Mouse (Mus musculus): ENCODE data around the gene Fbxl16. TPM values are rescaled to one million over a fixed set of nuclear protein-coding genes. Genes with fewer than 3 reads are reported as not detected.

Fbxl16 gene
- polyA plus RNA-seq, 1 experiment: 5.7 TPM

- Histone ChIP-seq H3K4me3 (ENCODE audit: insufficient read depth, poor library complexity, severe bottlenecking) (no peak overlapping the region), H3ac (ENCODE audit: control insufficient read depth, insufficient read length, low read depth) (no peak overlapping the region), H3K36me3 (ENCODE audit: control insufficient read depth, insufficient read depth) (peaks cover 27% of the 10 kb centered on the region), H3K79me3 (ENCODE audit: low read depth) (peaks cover 27% of the 10 kb centered on the region), H3K79me2 (ENCODE audit: control insufficient read depth, insufficient read depth) (peaks cover 48% of the 10 kb centered on the region), H3K27me3 (ENCODE audit: control insufficient read depth, insufficient read depth, insufficient read length) (no peaks in the 10 kb centered on the region)
- TF ChIP-seq MYOG (IDR thresholded peaks at IDR 0.05; ENCODE audit: control insufficient read depth, extremely low read depth, insufficient read length) (no peak), CTCF (IDR thresholded peaks at IDR 0.05; ENCODE audit: control insufficient read depth, insufficient read depth, insufficient read length) (no peak)
Measured at GRCm38 (mm10) chr17:25830200-25830753, 21.4 kb downstream of the Fbxl16 start.

GRCm38 (mm10) chr17:25830806-25831431 lies 22.0 kb downstream of the Fbxl16 start:
- H3ac ChIP-seq (ENCODE audit: control insufficient read depth, insufficient read length, low read depth): no peak overlapping the region
- no peaks in the 10 kb centered on the region for H3K27me3 ChIP-seq (ENCODE audit: control insufficient read depth, insufficient read depth, insufficient read length)
- TF ChIP-seq USF1 (IDR thresholded peaks at IDR 0.05; ENCODE audit: low read depth) (no peak), MYOD1 (IDR thresholded peaks at IDR 0.05; ENCODE audit: control insufficient read depth, insufficient read length, low read depth) (no peak), CEBPB (IDR thresholded peaks at IDR 0.05; ENCODE audit: low read depth) (no peak), MYOG (IDR thresholded peaks at IDR 0.05; ENCODE audit: control insufficient read depth, extremely low read depth, insufficient read length) (no peak), CTCF (IDR thresholded peaks at IDR 0.05; ENCODE audit: control insufficient read depth, insufficient read depth, insufficient read length) (no peak), MAX (IDR thresholded peaks at IDR 0.05) (no peak), FOSL1 (IDR thresholded peaks at IDR 0.05; ENCODE audit: insufficient read depth, low read length, poor library complexity, severe bottlenecking) (no peak)
- H3K79me2 ChIP-seq (ENCODE audit: control insufficient read depth, insufficient read depth): peaks cover 51% of the 10 kb centered on the region
- H3K79me3 ChIP-seq (ENCODE audit: low read depth): peaks cover 27% of the 10 kb centered on the region
- peaks cover 27% of the 10 kb centered on the region for H3K36me3 ChIP-seq (ENCODE audit: control insufficient read depth, insufficient read depth)
- H3K4me3 ChIP-seq (ENCODE audit: insufficient read depth, poor library complexity, severe bottlenecking): no peak overlapping the region

- peaks cover 51% of the 10 kb centered on the region for H3K79me2 ChIP-seq (ENCODE audit: control insufficient read depth, insufficient read depth)
- peaks cover 27% of the 10 kb centered on the region for H3K36me3 ChIP-seq (ENCODE audit: control insufficient read depth, insufficient read depth)
- peak overlapping the region; percentile 79 for H3K4me3 ChIP-seq (ENCODE audit: insufficient read depth, poor library complexity, severe bottlenecking)
- peaks cover 27% of the 10 kb centered on the region for H3K79me3 ChIP-seq (ENCODE audit: low read depth)
- no peaks in the 10 kb centered on the region for H3K27me3 ChIP-seq (ENCODE audit: control insufficient read depth, insufficient read depth, insufficient read length)
- H3ac ChIP-seq (ENCODE audit: control insufficient read depth, insufficient read length, low read depth): peak overlapping the region; percentile 75
- TF ChIP-seq CEBPB (IDR thresholded peaks at IDR 0.05; ENCODE audit: low read depth): no peak
- TF ChIP-seq MAX (IDR thresholded peaks at IDR 0.05): no peak
- no peak for TF ChIP-seq MYOG (IDR thresholded peaks at IDR 0.05; ENCODE audit: control insufficient read depth, extremely low read depth, insufficient read length)
- no peak for TF ChIP-seq USF1 (IDR thresholded peaks at IDR 0.05; ENCODE audit: low read depth)
- no peak for TF ChIP-seq MYOD1 (IDR thresholded peaks at IDR 0.05; ENCODE audit: control insufficient read depth, insufficient read length, low read depth)
- no peak for TF ChIP-seq FOSL1 (IDR thresholded peaks at IDR 0.05; ENCODE audit: insufficient read depth, low read length, poor library complexity, severe bottlenecking)
- no peak for TF ChIP-seq CTCF (IDR thresholded peaks at IDR 0.05; ENCODE audit: control insufficient read depth, insufficient read depth, insufficient read length)
Measured at GRCm38 (mm10) chr17:25831451-25832281, 22.8 kb downstream of the Fbxl16 start.

GRCm38 (mm10) chr17:25832436-25833290 lies 23.8 kb downstream of the Fbxl16 start:
- Histone ChIP-seq H3ac (ENCODE audit: control insufficient read depth, insufficient read length, low read depth) (peak overlapping the region; percentile 75), H3K36me3 (ENCODE audit: control insufficient read depth, insufficient read depth) (peaks cover 27% of the 10 kb centered on the region), H3K27me3 (ENCODE audit: control insufficient read depth, insufficient read depth, insufficient read length) (no peaks in the 10 kb centered on the region), H3K4me3 (ENCODE audit: insufficient read depth, poor library complexity, severe bottlenecking) (peak overlapping the region; percentile 79), H3K79me3 (ENCODE audit: low read depth) (peaks cover 27% of the 10 kb centered on the region), H3K79me2 (ENCODE audit: control insufficient read depth, insufficient read depth) (peaks cover 51% of the 10 kb centered on the region)
- TF ChIP-seq CEBPB (IDR thresholded peaks at IDR 0.05; ENCODE audit: low read depth): no peak
- TF ChIP-seq USF1 (IDR thresholded peaks at IDR 0.05; ENCODE audit: low read depth): peak; percentile 94
- no peak for TF ChIP-seq CTCF (IDR thresholded peaks at IDR 0.05; ENCODE audit: control insufficient read depth, insufficient read depth, insufficient read length)
- no peak for TF ChIP-seq FOSL1 (IDR thresholded peaks at IDR 0.05; ENCODE audit: insufficient read depth, low read length, poor library complexity, severe bottlenecking)
- no peak for TF ChIP-seq MYOD1 (IDR thresholded peaks at IDR 0.05; ENCODE audit: control insufficient read depth, insufficient read length, low read depth)
- TF ChIP-seq MAX (IDR thresholded peaks at IDR 0.05): peak; percentile 44
- no peak for TF ChIP-seq MYOG (IDR thresholded peaks at IDR 0.05; ENCODE audit: control insufficient read depth, extremely low read depth, insufficient read length)

GRCm38 (mm10) chr17:25833291-25833663 lies 24.4 kb downstream of the Fbxl16 start, which contains the start of gene Stub1:
Gene Stub1 (minus strand): TSS chr17:25833404.
- Histone ChIP-seq H3K4me3 (ENCODE audit: insufficient read depth, poor library complexity, severe bottlenecking) (peak within 1 kb of the TSS; percentile 79), H3ac (ENCODE audit: control insufficient read depth, insufficient read length, low read depth) (peak within 1 kb of the TSS; percentile 75), H3K79me3 (ENCODE audit: low read depth) (peaks cover 27% of the 10 kb centered on the region), H3K36me3 (ENCODE audit: control insufficient read depth, insufficient read depth) (peaks cover 33% of the 10 kb centered on the region), H3K79me2 (ENCODE audit: control insufficient read depth, insufficient read depth) (peaks cover 51% of the 10 kb centered on the region), H3K27me3 (ENCODE audit: control insufficient read depth, insufficient read depth, insufficient read length) (no peaks in the 10 kb centered on the region)
- TF ChIP-seq MAX (IDR thresholded peaks at IDR 0.05) (no peak), USF1 (IDR thresholded peaks at IDR 0.05; ENCODE audit: low read depth) (peak; percentile 88), CTCF (IDR thresholded peaks at IDR 0.05; ENCODE audit: control insufficient read depth, insufficient read depth, insufficient read length) (no peak)

Data from C2C12 (cell line).